Mouse (Mus musculus) embryonic stem cell, embryonic (primary cell): Measurements from ENCODE around the gene Zfp207.

Experiments
- CTCF ChIA-PET, 4 experiments: fragments of 300-600 bp in 2 of 4; fragments of 350-600 bp in 2 of 4; sonication (Branson Sonifier 250); formaldehyde crosslinking; loops; one replicate each; lab custom pipeline; 2022; ENCODE audit warnings: inconsistent platforms in 2 of 4; lab: Charles Lee
- POLR2A ChIA-PET, 4 experiments: fragments of 300-600 bp in 2 of 4; fragments of 350-600 bp in 2 of 4; sonication (Branson Sonifier 250); formaldehyde crosslinking; loops; one replicate each; lab custom pipeline; 2022; ENCODE audit warnings: antibody characterized with exemption in 4 of 4, inconsistent platforms in 1 of 4; lab: Charles Lee

Gene Zfp207

GRCm38 (mm10) chr11:80428381-80429008 is 45.4 kb downstream of the Zfp207 start, which contains the start of gene Psmd11:
Psmd11 (plus strand) TSS chr11:80428615.
- ChIA-PET POLR2A (interaction anchor here (0.5 to 12.7 kb wide), 82 partner anchors 9 to 768 kb away, joined by 3 to 171 read pairs (median 4); partner anchors contain the start of genes Zfp207 (in 3 of the 4), Cdk5r1 (in 2 of the 4), 5730455P16Rik (in 1 of the 4) and Adap2 (in 1 of the 4)), CTCF (interaction anchor here (0.6 to 2.1 kb wide), 29 partner anchors 9 to 1184 kb away, joined by 3 to 24 read pairs (median 4); partner anchors contain the start of genes Zfp207 (in 2 of the 4), Cdk5r1 (in 1 of the 4), Crlf3 (in 1 of the 4) and Myo1d (in 1 of the 4))

DNA sequence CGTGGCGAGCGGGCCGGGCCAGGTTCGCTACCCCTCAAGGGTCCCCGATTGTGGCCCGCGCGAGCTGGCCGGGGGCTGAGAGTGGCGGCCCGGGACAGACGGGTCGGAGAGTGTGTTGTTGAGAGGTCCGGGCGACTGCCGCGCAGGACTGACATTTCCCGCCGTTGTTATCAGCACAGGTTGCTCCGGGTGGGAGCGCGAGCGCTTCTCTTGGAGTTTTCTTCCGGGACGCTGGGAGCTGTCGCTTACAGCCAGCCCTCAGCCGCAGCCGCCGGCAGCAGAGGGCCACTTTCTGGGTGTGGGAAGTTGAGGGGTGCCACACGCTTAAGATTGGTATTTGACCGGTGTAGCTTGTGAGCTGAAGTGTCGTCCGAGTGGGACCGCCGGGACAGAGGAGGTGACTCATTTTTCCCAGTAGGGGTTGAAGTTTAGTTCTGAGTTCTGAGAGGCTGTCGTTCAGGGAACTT is 46.0 kb downstream of the Zfp207 start:
- ChIA-PET POLR2A (interaction anchor here (0.6 to 12.7 kb wide), 49 partner anchors 9 to 373 kb away, joined by 3 to 171 read pairs (median 5); partner anchors contain the start of genes Zfp207 (in 3 of the 4), 5730455P16Rik (in 2 of the 4), Cdk5r1 (in 1 of the 4) and Rnf135 (in 1 of the 4)), CTCF (interaction anchor here in 3 of 4 experiments (0.6 to 2.1 kb wide), 10 partner anchors 12 to 341 kb away, joined by 3 to 24 read pairs (median 4); partner anchors contain the start of gene Rnf135 (in 1 of the 3))

GRCm38 (mm10) chr11:80429500-80430166 is 46.6 kb downstream of the Zfp207 start:
- CTCF ChIA-PET = interaction anchor here (0.5 to 2.1 kb wide), 10 partner anchors 11 to 342 kb away, joined by 3 to 24 read pairs (median 4); no protein-coding TSS in a partner anchor

DNA sequence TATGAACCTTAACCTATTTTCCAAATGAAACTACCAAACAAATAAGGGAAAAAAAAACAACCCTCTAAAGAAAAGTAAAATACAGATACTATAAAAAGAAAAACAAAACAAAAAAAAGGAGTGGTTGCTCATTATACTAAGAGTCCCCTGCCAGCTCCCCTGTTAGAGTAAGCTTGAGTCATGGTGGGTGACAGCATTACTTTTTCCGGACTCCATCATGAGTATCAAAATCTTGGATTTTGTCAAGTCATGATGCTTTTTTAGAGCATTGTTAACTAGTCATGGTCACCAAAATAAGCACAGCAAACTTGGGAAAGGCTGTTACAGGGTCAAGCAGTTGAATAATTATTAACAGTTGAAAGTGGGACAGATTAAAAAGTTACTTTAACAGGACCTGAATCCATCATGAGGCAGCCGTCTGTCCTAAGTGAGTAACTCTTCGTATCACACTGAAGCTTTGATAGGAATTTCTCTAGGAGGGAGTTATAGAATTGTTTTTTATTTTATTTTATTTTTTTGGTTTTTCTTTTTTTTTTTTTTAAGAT is 47.4 kb downstream of the Zfp207 start:
- ChIA-PET POLR2A (interaction anchor here in 2 of 4 experiments (0.6 to 12.7 kb wide), 18 partner anchors 8 to 450 kb away, joined by 3 to 171 read pairs (median 10); partner anchors contain the start of gene Zfp207 (in 1 of the 2)), CTCF (interaction anchor here in 1 of 4 experiments (0.5 kb wide), 1 partner anchor 132 kb away, joined by 3 read pairs; no protein-coding TSS in a partner anchor)

More at GRCm38 (mm10) chr11:80429500-80430166, 46.6 kb downstream of the Zfp207 start:
- POLR2A ChIA-PET = interaction anchor here (0.6 to 12.7 kb wide), 51 partner anchors 9 to 566 kb away, joined by 3 to 171 read pairs (median 5); partner anchors contain the start of genes Zfp207 (in 3 of the 4), 5730455P16Rik (in 1 of the 4), Cdk5r1 (in 1 of the 4) and Rnf135 (in 1 of the 4)

- CTCF ChIA-PET = interaction anchor here in 1 of 4 experiments (0.9 to 2.1 kb wide), 2 partner anchors 19 to 1553 kb away, joined by 4 to 5 read pairs; partner anchors contain the start of gene Psmd11
- POLR2A ChIA-PET = interaction anchor here (0.7 to 6.1 kb wide), 13 partner anchors 9 to 63 kb away, joined by 3 to 42 read pairs (median 6); partner anchors contain the start of genes Psmd11 (in 3 of the 4) and Zfp207 (in 1 of the 4)
Measured at GRCm38 (mm10) chr11:80446916-80447315, 63.8 kb downstream of the Zfp207 start.

- POLR2A ChIA-PET = interaction anchor here in 2 of 4 experiments (0.6 to 6.1 kb wide), 14 partner anchors 7 to 67 kb away, joined by 3 to 42 read pairs (median 7); partner anchors contain the start of genes Psmd11 (in 2 of the 2) and Zfp207 (in 1 of the 2)
Measured at GRCm38 (mm10) chr11:80449859-80450258, 66.8 kb downstream of the Zfp207 start.

DNA sequence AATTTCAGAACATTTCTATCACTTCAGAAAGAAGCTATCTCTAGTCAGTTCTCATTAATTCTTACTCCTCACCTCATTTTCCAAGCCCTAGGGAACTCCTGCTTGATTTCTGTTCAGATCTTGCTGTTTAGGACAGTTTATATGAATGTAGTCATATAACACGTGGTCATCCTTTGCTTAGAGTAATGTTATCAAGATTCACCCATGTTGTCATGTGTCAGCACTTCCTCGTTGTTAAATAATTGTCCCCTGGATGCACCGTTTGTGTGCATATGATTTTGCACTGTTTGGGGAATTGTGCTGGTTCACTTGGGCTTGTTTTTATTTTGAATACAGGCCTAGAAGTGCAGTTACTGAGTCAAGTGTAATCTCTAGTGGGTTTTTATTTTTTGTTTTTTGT is 69.2 kb downstream of the Zfp207 start:
- ChIA-PET POLR2A (interaction anchor here (0.6 to 3.3 kb wide), 18 partner anchors 8 to 439 kb away, joined by 3 to 23 read pairs (median 4); partner anchors contain the start of genes Myo1d (in 1 of the 4), Psmd11 (in 1 of the 4) and Zfp207 (in 1 of the 4)), CTCF (interaction anchor here in 3 of 4 experiments (0.6 to 1.0 kb wide), 4 partner anchors 10 to 122 kb away, joined by 3 to 4 read pairs (median 3); no protein-coding TSS in a partner anchor)

More at GRCm38 (mm10) chr11:80449859-80450258, 66.8 kb downstream of the Zfp207 start:
- CTCF ChIA-PET = no interaction called here

- ChIA-PET CTCF (interaction anchor here in 2 of 4 experiments (0.6 to 0.7 kb wide), 2 partner anchors 46 to 121 kb away, joined by 3 read pairs; no protein-coding TSS in a partner anchor), POLR2A (interaction anchor here in 2 of 4 experiments (0.6 to 3.3 kb wide), 7 partner anchors 10 to 326 kb away, joined by 3 to 23 read pairs (median 8); partner anchors contain the start of genes Myo1d (in 1 of the 2), Psmd11 (in 1 of the 2) and Zfp207 (in 1 of the 2))
Measured at GRCm38 (mm10) chr11:80453198-80453597, 70.1 kb downstream of the Zfp207 start.
